Mouse (Mus musculus) cerebellum, adult (tissue): Measurements from ENCODE around the gene Ptprcap.
A peak's percentile ranks its signal among the peaks of the same experiment; 100 is the strongest.

ENCODE experiments used
- ATAC-seq: cut with Nextera tagmentation; 2 replicates; pipeline ENCODE4 v1.9.2; 2017; ENCODE audit warnings: mild to moderate bottlenecking, moderate library complexity, mixed read lengths; ENCODE audit not compliant: insufficient number of reproducible peaks, low FRiP score, low TSS enrichment

The Ptprcap gene

DNA sequence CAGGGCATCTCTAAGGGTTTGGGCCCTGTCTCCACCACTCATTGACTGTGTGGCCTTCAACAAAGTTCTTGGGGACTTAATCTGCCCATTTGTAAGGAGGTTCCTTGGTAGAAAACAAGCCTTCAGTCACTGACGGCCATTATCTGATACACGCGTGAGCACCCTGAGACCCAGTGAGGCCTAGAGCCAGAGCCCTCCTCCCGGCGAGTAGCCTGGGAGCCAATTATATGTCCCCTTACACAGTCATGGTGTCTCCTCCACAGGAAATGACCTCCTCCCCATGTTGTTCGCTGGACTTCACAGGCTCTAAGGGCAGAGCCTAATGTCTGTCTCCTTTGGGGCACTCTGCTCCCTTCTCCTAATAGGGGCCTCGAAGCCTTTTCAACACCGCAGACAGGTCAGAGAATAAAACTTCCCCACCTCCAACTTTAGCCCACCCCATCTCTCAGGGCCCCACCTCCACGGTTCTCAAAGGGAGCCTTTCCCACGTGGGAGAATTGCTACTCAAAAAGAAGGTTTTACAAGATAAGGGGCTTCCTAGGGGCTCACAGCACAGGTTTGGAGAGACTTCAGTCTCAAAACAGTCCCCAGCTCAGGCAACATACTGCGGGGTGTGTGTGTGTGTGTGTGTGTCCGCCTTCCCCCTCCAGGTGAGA, 6.9 kb upstream of the Ptprcap start:
- ATAC-seq: no peak

- ATAC-seq: no peak
These were observed 6.4 kb upstream of the Ptprcap start for GRCm38 (mm10) chr19:4147022-4147405.

- no peak for ATAC-seq
These were observed 5.5 kb upstream of the Ptprcap start for GRCm38 (mm10) chr19:4147782-4148490.

- peak; percentile 66 for ATAC-seq
These were observed 5.0 kb upstream of the Ptprcap start, which contains the start of gene Coro1b for GRCm38 (mm10) chr19:4148491-4148806. Gene Coro1b, plus strand, starts transcription at chr19:4148619.

GRCm38 (mm10) chr19:4148819-4149218, 4.6 kb upstream of the Ptprcap start:
- ATAC-seq: no peak

GRCm38 (mm10) chr19:4149283-4149682, 4.1 kb upstream of the Ptprcap start:
- ATAC-seq: no peak

DNA sequence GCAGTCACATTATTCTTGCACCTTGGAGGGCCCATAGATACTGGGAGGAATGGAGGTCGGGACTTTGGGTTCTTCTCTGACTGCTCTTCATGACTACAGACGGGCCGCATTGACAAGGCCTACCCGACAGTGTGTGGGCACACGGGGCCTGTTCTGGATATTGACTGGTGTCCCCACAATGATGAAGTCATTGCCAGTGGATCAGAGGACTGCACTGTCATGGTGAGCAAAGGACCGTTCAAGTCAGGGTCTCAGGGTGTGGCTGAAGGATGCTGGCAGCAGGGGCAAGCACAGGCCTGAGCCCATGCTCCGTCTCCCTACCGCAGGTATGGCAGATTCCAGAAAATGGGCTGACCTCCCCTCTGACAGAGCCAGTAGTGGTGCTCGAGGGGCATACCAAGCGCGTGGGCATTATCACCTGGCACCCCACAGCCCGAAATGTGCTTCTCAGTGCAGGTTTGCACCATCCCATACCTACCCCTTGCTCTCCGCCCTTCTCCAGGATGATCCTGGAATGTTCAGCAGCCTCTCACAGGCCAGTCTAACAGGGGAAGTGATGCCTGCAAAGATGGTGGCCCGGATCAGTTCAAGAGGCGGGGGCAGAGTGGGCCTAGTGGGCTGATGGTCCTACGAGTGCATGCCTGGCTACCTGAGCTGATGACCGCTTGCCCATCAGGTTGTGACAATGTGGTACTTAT, 3.5 kb upstream of the Ptprcap start:
- no peak for ATAC-seq

DNA sequence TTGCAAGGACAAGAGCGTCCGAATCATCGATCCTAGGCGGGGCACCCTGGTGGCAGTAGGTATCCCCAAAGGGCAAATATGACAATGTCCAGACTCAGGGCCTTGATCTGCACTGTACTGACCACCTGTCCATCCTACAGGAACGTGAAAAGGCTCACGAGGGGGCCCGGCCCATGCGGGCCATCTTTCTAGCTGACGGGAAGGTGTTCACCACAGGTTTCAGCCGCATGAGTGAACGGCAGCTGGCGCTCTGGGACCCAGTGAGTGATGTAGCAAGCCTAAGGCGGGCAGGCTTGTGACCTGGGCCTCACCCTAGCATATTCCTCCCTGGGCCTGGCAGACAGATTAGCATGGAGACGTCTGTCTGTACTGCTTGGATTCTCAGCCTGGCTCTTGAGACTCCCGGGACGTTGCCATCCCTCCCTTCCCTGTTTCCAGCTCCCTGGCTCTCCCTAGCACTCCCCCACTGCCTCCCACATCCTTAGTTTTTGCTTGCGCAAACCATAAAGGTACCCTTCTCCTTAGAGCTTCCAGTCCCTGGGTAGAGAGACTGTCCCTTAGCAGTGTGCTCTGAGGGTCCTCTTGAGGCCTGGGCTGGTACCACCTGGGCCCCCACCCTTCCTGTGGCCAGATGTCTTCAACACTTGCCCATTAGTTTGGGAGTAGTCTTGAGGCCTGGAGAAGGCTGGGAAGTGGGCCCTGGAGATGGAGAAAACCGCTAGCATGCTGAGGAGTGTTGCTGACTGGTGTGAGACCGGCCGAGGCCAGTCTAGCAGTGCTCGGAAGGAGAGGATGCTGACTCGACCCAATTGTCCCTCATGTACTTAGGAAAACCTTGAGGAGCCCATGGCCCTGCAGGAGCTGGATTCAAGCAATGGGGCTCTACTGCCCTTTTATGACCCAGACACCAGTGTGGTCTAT, 2.6 kb upstream of the Ptprcap start:
- no peak for ATAC-seq

GRCm38 (mm10) chr19:4151488-4151860, 1.9 kb upstream of the Ptprcap start:
- no peak for ATAC-seq

DNA sequence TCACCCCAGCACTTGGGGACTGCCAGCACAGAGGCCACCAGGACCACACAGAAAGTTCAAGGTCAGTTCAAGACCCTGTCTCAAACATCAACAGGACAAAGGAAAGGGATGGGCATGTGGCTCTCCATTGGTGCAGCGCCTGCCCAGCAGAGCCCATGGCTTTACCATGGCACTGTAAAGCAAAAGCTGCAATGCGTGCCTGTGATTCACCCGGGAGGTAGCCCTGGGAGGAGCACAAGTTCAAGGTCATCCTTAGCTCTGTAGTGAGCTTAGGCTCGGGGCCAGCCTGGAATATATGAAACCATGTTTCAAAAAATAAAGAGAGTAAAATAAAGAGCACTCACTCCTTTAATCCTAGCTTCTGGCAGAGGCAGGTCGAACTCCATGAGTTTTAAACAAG, 1.5 kb upstream of the Ptprcap start:
- ATAC-seq: no peak

DNA sequence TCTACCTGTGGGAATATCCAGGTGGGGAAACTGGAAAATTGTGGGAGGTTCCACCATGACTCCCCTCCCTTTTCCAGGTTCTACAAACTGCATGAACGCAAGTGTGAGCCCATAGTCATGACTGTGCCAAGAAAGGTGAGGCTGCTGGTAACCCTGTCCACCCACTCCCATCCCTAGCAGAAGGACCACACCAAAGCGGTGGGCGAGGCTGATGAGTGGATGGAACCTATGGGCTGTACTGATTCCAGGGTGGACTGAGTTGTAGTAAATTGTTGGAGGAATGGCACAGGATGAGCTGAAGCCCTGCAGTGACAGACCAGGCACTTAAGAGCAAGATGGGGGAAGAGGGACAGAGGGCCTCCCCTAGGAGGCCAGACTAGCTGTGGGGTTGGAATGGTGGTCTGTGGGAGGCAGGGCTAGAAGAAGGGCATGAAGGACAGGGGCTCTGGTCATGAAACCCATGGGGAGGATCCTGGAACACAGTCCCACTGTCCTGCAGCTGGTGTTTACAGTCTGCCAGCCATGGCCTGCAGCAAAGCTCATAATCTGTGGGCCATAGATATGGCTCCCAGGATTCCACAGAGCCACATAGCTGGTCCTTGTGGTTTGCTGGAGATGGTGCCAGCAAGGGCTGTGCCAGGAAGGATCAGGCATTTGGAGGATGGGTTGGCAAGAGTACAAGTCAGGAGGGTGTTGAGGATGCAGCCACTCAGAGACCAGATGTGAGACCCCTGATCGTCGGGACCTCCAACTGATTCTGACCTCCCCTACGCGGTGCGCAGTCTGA, 766 bp upstream of the Ptprcap start:
- ATAC-seq: no peak

- ATAC-seq: no peak
These were observed 1.2 kb downstream of the Ptprcap start for GRCm38 (mm10) chr19:4154437-4155222.

DNA sequence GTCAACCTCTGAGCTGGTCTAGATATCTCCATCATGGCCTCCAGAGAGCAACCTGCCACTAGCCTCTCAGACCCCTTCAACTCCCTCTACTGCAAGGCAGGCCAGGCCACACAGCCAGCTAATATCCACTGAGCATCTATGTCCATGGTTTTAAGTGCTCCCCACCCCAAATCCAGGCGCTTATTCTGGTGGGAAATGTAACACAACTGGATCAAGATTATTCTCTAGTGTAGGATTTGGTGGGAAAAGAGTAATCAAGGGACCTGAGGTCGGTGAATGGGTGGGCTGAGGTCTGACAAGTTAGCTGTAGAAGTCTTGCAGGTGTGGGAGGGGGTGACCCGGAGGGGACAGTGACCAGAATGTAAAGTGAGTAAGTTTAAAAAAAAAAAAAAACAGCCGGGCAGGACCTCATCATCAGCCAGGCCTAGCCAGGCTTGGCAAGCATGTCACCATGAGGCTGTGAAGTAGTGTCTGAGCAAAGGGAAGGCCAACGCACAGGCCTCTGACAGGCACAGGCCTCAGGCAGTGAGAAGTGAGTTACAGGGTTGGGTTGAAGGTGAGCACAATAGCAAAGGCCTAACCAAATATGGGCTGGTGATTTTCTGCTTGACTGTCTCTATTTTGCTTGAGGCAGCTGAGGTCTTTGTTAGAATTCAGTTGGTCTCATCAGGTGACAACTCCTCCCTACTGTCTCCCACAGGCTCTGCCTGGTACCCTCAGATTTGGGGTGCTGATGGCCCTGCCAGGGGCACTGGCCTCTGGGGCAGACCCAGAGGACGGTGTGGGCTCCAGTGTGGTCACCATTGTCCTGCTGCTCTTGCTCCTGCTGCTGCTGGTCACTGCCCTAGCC, 2.0 kb downstream of the Ptprcap start:
- no peak for ATAC-seq

- no peak for ATAC-seq
These were observed 2.7 kb downstream of the Ptprcap start for GRCm38 (mm10) chr19:4156073-4156579.

GRCm38 (mm10) chr19:4156771-4157170, 3.4 kb downstream of the Ptprcap start:
- ATAC-seq: no peak

DNA sequence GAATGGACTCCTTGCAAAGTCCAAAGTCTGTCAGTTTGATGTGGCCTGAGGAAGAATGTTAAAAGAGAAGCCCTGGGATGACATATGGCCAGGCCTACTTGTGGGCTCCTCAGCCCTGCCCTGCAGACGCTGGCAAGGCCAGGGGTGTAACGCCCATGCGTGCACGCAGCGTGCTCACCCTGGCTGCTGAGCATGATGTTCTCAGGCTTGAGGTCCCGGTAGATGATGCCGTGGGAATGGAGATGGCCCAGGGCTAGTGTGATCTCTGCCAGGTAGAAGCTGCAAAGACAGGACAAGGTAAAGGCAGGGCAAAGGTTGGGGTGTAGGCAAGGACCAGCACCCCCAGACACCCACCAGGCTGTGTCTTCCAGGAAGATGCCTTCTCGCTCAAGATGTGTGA, 5.6 kb downstream of the Ptprcap start:
- no peak for ATAC-seq

- ATAC-seq: peak; percentile 83
These were observed 9.5 kb downstream of the Ptprcap start, which contains the start of gene Rps6kb2 for GRCm38 (mm10) chr19:4162646-4163542. Gene Rps6kb2, minus strand, starts transcription at chr19:4163354.
